Mouse (Mus musculus) MEL (cell line): ENCODE results near the gene Grb2.

Experiments
- CHD1 ChIP-seq: IDR thresholded peaks from 2 replicates; pipeline ENCODE4 v1.6.1; 2012; ENCODE audit warnings: low read depth, mild to moderate bottlenecking, inconsistent platforms, low read length, improper control_type of control experiment
- CTCF ChIP-seq, 3 experiments: IDR thresholded peaks in 2 of 3; conservative IDR thresholded peaks in 1 of 3; 2 replicates each; pipeline ENCODE4 v1.5.1; 2011 to 2012; ENCODE audit warnings: low read length in 3 of 3, low read depth in 2 of 3, mild to moderate bottlenecking in 2 of 3, improper control_type of control experiment in 1 of 3, inconsistent platforms in 1 of 3, mixed read lengths in 1 of 3, moderate library complexity in 1 of 3; ENCODE audit not compliant: control insufficient read depth in 1 of 3, insufficient read depth in 1 of 3, poor library complexity in 1 of 3, severe bottlenecking in 1 of 3
- EP300 ChIP-seq, 2 experiments: IDR thresholded peaks; 2 replicates each; pipeline ENCODE4 v1.6.1; 2011; ENCODE audit warnings: improper control_type of control experiment in 2 of 2, low read length in 2 of 2, low read depth in 1 of 2, mild to moderate bottlenecking in 1 of 2
- HCFC1 ChIP-seq: IDR thresholded peaks from 2 replicates; pipeline ENCODE4 v1.6.1; 2012; ENCODE audit warnings: low read depth, mild to moderate bottlenecking, inconsistent platforms, low read length, improper control_type of control experiment, moderate library complexity
- JUND ChIP-seq: IDR thresholded peaks from 2 replicates; pipeline ENCODE4 v1.6.1; 2011; ENCODE audit warnings: low read depth, mild to moderate bottlenecking, improper control_type of control experiment, low read length
- MAFK ChIP-seq: IDR thresholded peaks from 2 replicates; pipeline ENCODE4 v1.6.1; 2011; ENCODE audit warnings: low read depth, mild to moderate bottlenecking, low read length, improper control_type of control experiment, borderline replicate concordance
- MAX ChIP-seq: IDR thresholded peaks from 2 replicates; pipeline ENCODE4 v1.6.1; 2011; ENCODE audit warnings: low read length, improper control_type of control experiment
- MYC ChIP-seq: IDR thresholded peaks from 2 replicates; pipeline ENCODE4 v1.6.1; 2011; ENCODE audit warnings: low read depth, mild to moderate bottlenecking, low read length, improper control_type of control experiment, moderate library complexity
- POLR2A ChIP-seq, 2 experiments: IDR thresholded peaks; 2 replicates each; pipeline ENCODE4 v1.6.1; 2011 to 2012; ENCODE audit warnings: low read length in 2 of 2, mild to moderate bottlenecking in 2 of 2, control low read depth in 1 of 2, improper control_type of control experiment in 1 of 2, low read depth in 1 of 2, moderate library complexity in 1 of 2; ENCODE audit not compliant: control insufficient read depth in 1 of 2, insufficient read depth in 1 of 2, poor library complexity in 1 of 2
- TBP ChIP-seq: IDR thresholded peaks from 2 replicates; pipeline ENCODE4 v1.8.0; 2011; ENCODE audit warnings: low read depth, low read length, improper control_type of control experiment
- ZC3H11A ChIP-seq: IDR thresholded peaks from 2 replicates; pipeline ENCODE4 v1.6.1; 2012; ENCODE audit warnings: low read depth, mild to moderate bottlenecking, inconsistent platforms, low read length, improper control_type of control experiment
- ZKSCAN1 ChIP-seq: IDR thresholded peaks from 2 replicates; pipeline ENCODE4 v1.6.1; 2012; ENCODE audit warnings: low read depth, mild to moderate bottlenecking, inconsistent platforms, low read length, improper control_type of control experiment, moderate library complexity

DNA sequence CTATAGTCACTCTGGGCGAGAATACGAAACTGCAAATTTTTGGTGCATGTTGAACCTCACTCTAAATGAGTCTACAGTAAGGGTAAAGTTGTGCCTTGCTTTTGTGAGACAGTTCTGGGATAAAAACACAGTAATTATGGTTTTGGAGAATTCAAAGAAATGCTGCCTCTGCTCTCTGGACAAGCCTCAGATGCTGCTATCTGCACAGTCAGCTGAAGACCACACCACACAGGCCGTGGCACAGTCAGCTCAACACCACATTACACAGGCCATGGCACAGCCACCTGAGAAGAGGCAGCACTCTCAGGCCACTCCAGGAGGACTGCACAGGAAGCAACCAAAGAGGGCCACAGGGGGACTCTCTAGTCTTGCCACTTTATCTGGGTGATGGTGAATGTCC is 26.0 kb downstream of the Grb2 start:
- TF ChIP-seq POLR2A (IDR thresholded peaks at IDR 0.05; ENCODE audit: control insufficient read depth in 1 of 2, insufficient read depth in 1 of 2, low read depth in 1 of 2, low read length in 2 of 2, poor library complexity in 1 of 2) (no peak), JUND (no peak), MAX (no peak), CTCF (IDR thresholded peaks at IDR 0.05 in 2 of 3, conservative IDR thresholded peaks at IDR 0.05 in 1 of 3; ENCODE audit: control insufficient read depth in 1 of 3, insufficient read depth in 1 of 3, low read depth in 2 of 3, low read length in 3 of 3, poor library complexity in 1 of 3, severe bottlenecking in 1 of 3) (no peak), ZC3H11A (no peak), CHD1 (no peak), MYC (no peak), TBP (no peak), MAFK (no peak), HCFC1 (no peak), EP300 (IDR thresholded peaks at IDR 0.05; ENCODE audit: low read depth in 1 of 2, low read length in 2 of 2) (no peak), ZKSCAN1 (no peak)
